Mouse (Mus musculus) bone marrow macrophage, adult 2 months (primary cell): ENCODE results near the gene Eno2.

Experiments
- CTCF ChIP-seq: IDR thresholded peaks from 2 replicates; pipeline ENCODE4 v1.5.1; 2012; ENCODE audit warnings: low read depth, mild to moderate bottlenecking, low read length, moderate library complexity
- POLR2A ChIP-seq: IDR thresholded peaks from 2 replicates; pipeline ENCODE4 v1.6.1; 2012; ENCODE audit warnings: mild to moderate bottlenecking, low read depth, low read length, borderline replicate concordance

DNA sequence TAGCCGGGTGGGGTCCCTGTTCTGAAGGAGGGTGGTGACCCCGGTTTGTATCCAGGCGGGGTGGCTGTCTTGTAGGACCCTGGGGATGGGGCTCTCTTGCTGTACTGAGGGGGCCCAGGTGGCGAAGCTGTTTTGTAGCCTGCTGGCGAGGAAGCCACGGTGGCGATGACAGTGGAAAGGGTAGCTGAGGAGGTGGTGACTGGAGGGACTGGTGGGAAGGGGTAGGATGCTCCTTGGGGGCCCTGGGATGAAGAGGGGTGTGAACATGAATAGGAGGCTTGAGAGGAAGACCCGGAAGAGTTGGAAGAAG lies 23.2 kb downstream of the Eno2 start:
- TF ChIP-seq CTCF, result no peak
- no peak for TF ChIP-seq POLR2A
